Mouse (Mus musculus): Measurements from ENCODE around the gene Hormad2.

GRCm38 (mm10) chr11:4299191-4299590, 141.7 kb downstream of the Hormad2 start:
- TF ChIP-seq POLR2A (IDR thresholded peaks at IDR 0.05; ENCODE audit: borderline replicate concordance, extremely low read depth, insufficient read depth, insufficient read length, poor library complexity, severe bottlenecking) (no peak), CTCF (IDR thresholded peaks at IDR 0.05; ENCODE audit: borderline replicate concordance, extremely low read depth, insufficient read depth, insufficient read length) (no peak)
